Mouse (Mus musculus): ENCODE results near the gene Eya4. TPM values are rescaled to one million over a fixed set of nuclear protein-coding genes. Genes with fewer than 3 reads are reported as not detected.

Gene Eya4
- polyA plus RNA-seq, 1 experiment from 2014 or later, result 9.7 TPM

DNA sequence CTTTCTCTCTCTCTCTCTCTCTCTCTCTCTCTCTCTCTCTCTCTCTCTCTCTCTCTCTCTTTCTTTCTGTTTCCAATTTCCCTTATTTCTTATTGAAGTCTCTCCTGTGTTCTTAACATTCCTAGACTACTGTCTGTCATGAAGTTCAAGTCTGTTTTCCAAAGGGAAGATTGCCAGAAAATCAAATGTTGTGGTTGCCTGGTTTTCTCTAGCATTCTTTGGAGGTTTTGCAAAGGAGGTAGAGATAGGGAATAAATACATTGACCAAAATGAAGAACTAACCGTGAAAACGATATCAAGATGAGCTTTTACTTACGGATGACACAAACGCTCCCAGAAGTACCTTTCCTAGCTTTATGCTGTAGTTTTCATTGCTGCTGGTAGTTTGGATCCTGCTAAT lies 148.0 kb downstream of the Eya4 start:
- Histone ChIP-seq H3K4me2 (replicated peaks; ENCODE audit: low read depth, low read length) (no peak overlapping the region), H3K9me3 (ENCODE audit: low read length) (no peaks in the 10 kb centered on the region), H3K36me3 (ENCODE audit: insufficient read depth, low read length) (no peaks in the 10 kb centered on the region), H3K4me3 (ENCODE audit: low read length) (no peak overlapping the region), H3K27me3 (ENCODE audit: insufficient read depth, low read length) (no peaks in the 10 kb centered on the region), H3K4me1 (ENCODE audit: insufficient read depth, low read length) (peaks cover 2% of the 10 kb centered on the region), H3K9ac (replicated peaks; ENCODE audit: low read length) (no peak overlapping the region), H3K27ac (ENCODE audit: low read length) (no peak overlapping the region)
- 91% methylated on average over 4 of the region's 4 CpGs for WGBS
- ATAC-seq (ENCODE audit: low FRiP score, low TSS enrichment), result no peak

DNA sequence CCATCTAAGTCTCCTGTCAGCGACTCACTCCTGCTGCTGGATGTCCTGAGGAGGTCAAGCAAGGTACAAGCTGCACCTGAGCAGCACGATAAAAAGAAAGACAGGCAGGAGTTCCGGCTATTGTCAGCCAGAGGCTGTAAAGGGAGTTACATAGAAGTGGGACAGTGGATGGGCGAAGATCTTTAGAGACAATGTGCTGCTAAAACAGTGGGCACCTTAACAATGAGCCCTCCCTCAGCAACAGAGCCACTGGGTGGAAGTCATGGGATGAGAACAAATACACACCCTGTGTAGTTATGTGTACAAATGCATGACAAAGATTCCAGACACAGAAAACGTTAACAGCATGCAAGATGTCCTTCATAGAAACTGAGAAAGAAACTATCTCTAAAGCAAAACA lies 152.3 kb downstream of the Eya4 start:
- no peak overlapping the region for H3K4me3 ChIP-seq (ENCODE audit: low read length)
- H3K27ac ChIP-seq (ENCODE audit: low read length), result no peak overlapping the region
- no peaks in the 10 kb centered on the region for H3K9me3 ChIP-seq (ENCODE audit: low read length)
- no peaks in the 10 kb centered on the region for H3K27me3 ChIP-seq (ENCODE audit: insufficient read depth, low read length)
- H3K36me3 ChIP-seq (ENCODE audit: insufficient read depth, low read length), result no peaks in the 10 kb centered on the region
- WGBS, result 78% methylated on average over 5 of the region's 5 CpGs
- H3K4me1 ChIP-seq (ENCODE audit: insufficient read depth, low read length), result peaks cover 14% of the 10 kb centered on the region
- no peak overlapping the region for H3K4me2 ChIP-seq (replicated peaks; ENCODE audit: low read depth, low read length)
- H3K9ac ChIP-seq (replicated peaks; ENCODE audit: low read length), result no peak overlapping the region
- ATAC-seq (ENCODE audit: low FRiP score, low TSS enrichment), result no peak

DNA sequence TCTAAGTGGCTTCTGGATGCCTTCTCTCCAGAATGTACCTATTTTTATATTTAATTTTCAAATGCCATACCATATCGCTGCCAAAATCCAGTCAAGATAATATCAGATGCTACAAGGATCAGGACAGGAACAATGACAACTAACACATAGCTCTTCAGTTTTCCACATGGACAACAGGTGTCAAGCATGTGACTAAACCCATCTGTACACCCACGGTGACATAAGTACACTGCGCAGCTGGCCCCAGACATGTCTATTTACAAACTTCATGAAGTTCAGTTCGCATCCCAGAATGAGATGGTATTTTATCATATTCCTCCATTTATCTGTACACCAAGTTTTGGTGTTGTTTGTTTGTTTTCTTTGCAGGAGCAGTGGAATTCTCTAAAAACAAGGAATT lies 154.2 kb downstream of the Eya4 start:
- Histone ChIP-seq H3K27me3 (ENCODE audit: insufficient read depth, low read length) (no peaks in the 10 kb centered on the region), H3K4me1 (ENCODE audit: insufficient read depth, low read length) (peaks cover 14% of the 10 kb centered on the region), H3K4me3 (ENCODE audit: low read length) (no peak overlapping the region), H3K4me2 (replicated peaks; ENCODE audit: low read depth, low read length) (no peak overlapping the region), H3K36me3 (ENCODE audit: insufficient read depth, low read length) (no peaks in the 10 kb centered on the region), H3K27ac (ENCODE audit: low read length) (no peak overlapping the region), H3K9ac (replicated peaks; ENCODE audit: low read length) (no peak overlapping the region), H3K9me3 (ENCODE audit: low read length) (no peaks in the 10 kb centered on the region)
- 87% methylated on average over 4 of the region's 4 CpGs for WGBS
- ATAC-seq (ENCODE audit: low FRiP score, low TSS enrichment), result no peak

DNA sequence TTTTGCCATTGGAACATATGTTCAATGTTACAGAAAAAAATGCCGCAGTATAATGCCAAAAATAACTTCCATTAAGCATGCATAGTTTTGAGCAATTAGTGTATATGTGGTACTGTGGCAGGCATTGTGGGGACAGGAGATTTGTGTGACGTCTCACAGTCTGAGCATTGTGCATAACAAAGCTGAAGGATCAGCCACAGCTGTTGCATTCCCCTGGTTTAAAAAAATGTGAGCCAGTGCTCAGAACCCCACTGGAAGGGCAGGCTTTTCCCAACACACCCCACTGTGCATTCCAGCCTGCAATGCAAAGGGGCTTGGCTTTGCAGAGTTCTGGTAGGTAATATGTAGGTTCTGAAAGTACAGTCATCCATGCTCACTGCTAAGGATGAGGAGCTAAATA lies 155.2 kb downstream of the Eya4 start:
- Histone ChIP-seq H3K4me3 (ENCODE audit: low read length) (no peak overlapping the region), H3K9ac (replicated peaks; ENCODE audit: low read length) (no peak overlapping the region), H3K27ac (ENCODE audit: low read length) (peak overlapping the region; percentile 37), H3K36me3 (ENCODE audit: insufficient read depth, low read length) (no peaks in the 10 kb centered on the region), H3K4me2 (replicated peaks; ENCODE audit: low read depth, low read length) (no peak overlapping the region), H3K4me1 (ENCODE audit: insufficient read depth, low read length) (peaks cover 14% of the 10 kb centered on the region), H3K27me3 (ENCODE audit: insufficient read depth, low read length) (no peaks in the 10 kb centered on the region), H3K9me3 (ENCODE audit: low read length) (no peaks in the 10 kb centered on the region)
- peak; percentile 85; the same call in 1 of the 2 replicates for ATAC-seq (ENCODE audit: low FRiP score, low TSS enrichment)
- WGBS, result 55% methylated on average over 2 of the region's 2 CpGs

DNA sequence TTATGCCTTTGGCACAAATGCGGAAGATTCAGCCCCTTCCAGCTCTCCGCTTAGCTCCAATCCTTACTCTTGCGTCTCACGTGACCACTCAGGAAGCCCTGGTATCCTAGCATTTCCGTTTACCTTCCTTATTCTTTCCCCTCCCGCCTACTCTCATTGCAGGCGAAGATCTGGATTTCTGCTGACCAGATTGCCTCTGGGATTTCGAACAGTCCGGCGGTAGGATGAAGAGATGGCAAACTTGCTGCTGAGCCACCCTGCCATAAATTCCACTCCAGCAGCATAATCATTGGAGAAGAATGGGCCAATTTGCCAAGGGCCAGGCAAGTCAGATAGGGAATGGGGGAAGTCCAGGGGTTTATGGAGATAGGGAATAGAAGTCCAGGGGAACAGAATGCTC lies 160.8 kb downstream of the Eya4 start:
- Histone ChIP-seq H3K4me1 (ENCODE audit: insufficient read depth, low read length) (peaks cover 7% of the 10 kb centered on the region; the same call in 1 of the 2 replicates), H3K4me3 (ENCODE audit: low read length) (no peak overlapping the region), H3K4me2 (replicated peaks; ENCODE audit: low read depth, low read length) (no peak overlapping the region), H3K27ac (ENCODE audit: low read length) (no peak overlapping the region), H3K9me3 (ENCODE audit: low read length) (no peaks in the 10 kb centered on the region), H3K9ac (replicated peaks; ENCODE audit: low read length) (no peak overlapping the region), H3K36me3 (ENCODE audit: insufficient read depth, low read length) (no peaks in the 10 kb centered on the region), H3K27me3 (ENCODE audit: insufficient read depth, low read length) (no peaks in the 10 kb centered on the region)
- WGBS, result 81% methylated on average over 10 of the region's 10 CpGs
- no peak for ATAC-seq (ENCODE audit: low FRiP score, low TSS enrichment)

DNA sequence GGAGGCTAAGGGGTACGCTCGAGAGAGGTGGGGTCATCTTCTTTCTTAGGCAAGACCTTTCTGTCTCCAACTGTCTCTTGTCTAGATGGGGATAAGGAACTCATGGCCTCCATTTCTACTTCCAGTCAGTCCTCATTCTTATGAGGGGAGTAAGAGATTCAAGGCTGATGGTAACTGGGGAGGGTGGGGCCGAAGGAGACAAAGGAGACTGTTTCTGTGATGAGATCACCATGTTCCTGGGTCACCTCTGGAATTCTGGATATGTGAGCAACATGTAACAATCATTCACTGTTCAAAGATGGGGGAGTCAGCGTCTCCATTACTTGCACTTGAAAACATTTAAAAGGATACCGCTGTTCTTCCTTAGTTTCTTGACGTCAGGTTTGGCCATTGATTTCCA lies 165.2 kb downstream of the Eya4 start:
- no peak overlapping the region for H3K4me3 ChIP-seq (ENCODE audit: low read length)
- no peaks in the 10 kb centered on the region for H3K27me3 ChIP-seq (ENCODE audit: insufficient read depth, low read length)
- no peak overlapping the region for H3K27ac ChIP-seq (ENCODE audit: low read length)
- no peak overlapping the region for H3K9ac ChIP-seq (replicated peaks; ENCODE audit: low read length)
- no peak for ATAC-seq (ENCODE audit: low FRiP score, low TSS enrichment)
- no peak overlapping the region for H3K4me2 ChIP-seq (replicated peaks; ENCODE audit: low read depth, low read length)
- H3K36me3 ChIP-seq (ENCODE audit: insufficient read depth, low read length), result no peaks in the 10 kb centered on the region
- WGBS, result 87% methylated on average over 6 of the region's 6 CpGs
- H3K4me1 ChIP-seq (ENCODE audit: insufficient read depth, low read length), result peaks cover 1% of the 10 kb centered on the region
- 0 out of 2 replicates have a peak, but pooled peaks cover 4% of the 10 kb centered on the region for H3K9me3 ChIP-seq (ENCODE audit: low read length)

DNA sequence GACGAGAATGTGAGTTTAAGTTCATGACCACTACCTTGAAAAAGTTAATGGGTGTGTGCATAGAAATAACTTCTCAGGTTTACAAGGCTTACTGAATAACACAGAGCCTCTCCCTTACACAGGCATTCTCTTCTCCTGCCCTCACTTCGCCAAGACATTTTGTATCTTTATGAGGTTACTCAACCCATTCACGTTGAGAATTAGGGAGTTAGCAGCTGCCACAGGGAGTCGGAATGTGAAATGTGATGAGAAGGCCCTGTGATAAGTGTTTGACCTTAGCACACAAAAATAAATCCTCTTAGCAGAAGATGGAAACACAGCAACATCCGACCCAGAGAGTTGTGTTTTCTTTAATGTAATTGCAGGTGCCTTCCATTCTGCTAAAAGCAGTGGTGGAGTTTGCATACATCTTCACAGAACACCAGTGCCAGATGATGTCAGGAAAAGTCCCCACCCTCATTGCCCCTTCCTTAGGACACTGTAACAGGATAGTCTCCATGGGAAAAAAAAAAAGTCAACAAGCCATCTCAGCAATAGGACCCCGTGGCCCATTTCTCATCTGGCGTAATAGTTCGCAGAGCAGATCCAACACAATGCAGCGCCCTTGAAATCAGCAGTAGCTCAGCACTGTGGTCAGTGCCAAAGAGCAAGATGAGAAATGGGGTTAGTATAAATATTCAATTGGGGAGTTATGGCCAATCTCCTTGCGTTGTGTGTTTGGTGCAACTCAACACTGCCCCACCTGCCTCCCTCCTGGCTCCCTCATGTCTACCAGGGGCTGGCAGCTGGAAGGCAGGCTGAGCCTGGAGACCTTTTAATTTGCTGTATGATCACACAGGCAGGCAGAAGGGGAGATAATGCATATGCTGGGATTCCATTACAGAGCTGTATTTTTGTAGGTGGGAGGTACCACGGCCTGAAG lies 168.8 kb downstream of the Eya4 start:
- 29% methylated on average over 11 of the region's 11 CpGs for WGBS
- 0 out of 2 replicates have a peak, but pooled peaks cover 4% of the 10 kb centered on the region for H3K9me3 ChIP-seq (ENCODE audit: low read length)
- ATAC-seq (ENCODE audit: low FRiP score, low TSS enrichment), result peak; percentile 79
- no peak overlapping the region for H3K4me3 ChIP-seq (ENCODE audit: low read length)
- no peak overlapping the region for H3K9ac ChIP-seq (replicated peaks; ENCODE audit: low read length)
- no peaks in the 10 kb centered on the region for H3K36me3 ChIP-seq (ENCODE audit: insufficient read depth, low read length)
- H3K27ac ChIP-seq (ENCODE audit: low read length), result peak overlapping the region; percentile 54; the same call in 1 of the 2 replicates
- H3K4me1 ChIP-seq (ENCODE audit: insufficient read depth, low read length), result peaks cover 30% of the 10 kb centered on the region
- no peak overlapping the region for H3K4me2 ChIP-seq (replicated peaks; ENCODE audit: low read depth, low read length)
- no peaks in the 10 kb centered on the region for H3K27me3 ChIP-seq (ENCODE audit: insufficient read depth, low read length)

DNA sequence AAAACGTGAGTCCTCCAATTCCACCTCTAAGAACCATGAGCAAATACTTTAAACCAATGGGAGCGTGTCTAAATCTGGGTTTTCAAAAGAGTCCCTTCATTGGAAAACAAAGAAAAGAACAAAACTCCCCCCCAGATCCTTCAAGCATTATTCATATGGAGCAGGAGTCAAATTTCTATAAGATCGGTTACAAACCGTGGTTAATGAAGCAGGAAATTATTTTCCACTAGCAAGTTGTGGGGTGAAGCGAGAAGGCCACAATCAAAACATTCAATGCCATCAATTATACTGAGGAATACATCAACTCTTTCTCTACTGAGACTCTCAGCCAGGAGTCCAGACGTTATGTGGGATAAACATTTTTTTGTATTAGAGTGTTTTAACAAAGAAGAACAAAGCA lies 171.3 kb downstream of the Eya4 start:
- 0 out of 2 replicates have a peak, but pooled peaks cover 4% of the 10 kb centered on the region for H3K9me3 ChIP-seq (ENCODE audit: low read length)
- no peak overlapping the region for H3K4me3 ChIP-seq (ENCODE audit: low read length)
- no peak overlapping the region for H3K4me2 ChIP-seq (replicated peaks; ENCODE audit: low read depth, low read length)
- H3K36me3 ChIP-seq (ENCODE audit: insufficient read depth, low read length), result no peaks in the 10 kb centered on the region
- peak; percentile 35; the same call in 1 of the 2 replicates for ATAC-seq (ENCODE audit: low FRiP score, low TSS enrichment)
- H3K27me3 ChIP-seq (ENCODE audit: insufficient read depth, low read length), result no peaks in the 10 kb centered on the region
- peaks cover 37% of the 10 kb centered on the region for H3K4me1 ChIP-seq (ENCODE audit: insufficient read depth, low read length)
- no peak overlapping the region for H3K9ac ChIP-seq (replicated peaks; ENCODE audit: low read length)
- peak overlapping the region; percentile 82 for H3K27ac ChIP-seq (ENCODE audit: low read length)
- 14% methylated on average over 6 of the region's 6 CpGs for WGBS

DNA sequence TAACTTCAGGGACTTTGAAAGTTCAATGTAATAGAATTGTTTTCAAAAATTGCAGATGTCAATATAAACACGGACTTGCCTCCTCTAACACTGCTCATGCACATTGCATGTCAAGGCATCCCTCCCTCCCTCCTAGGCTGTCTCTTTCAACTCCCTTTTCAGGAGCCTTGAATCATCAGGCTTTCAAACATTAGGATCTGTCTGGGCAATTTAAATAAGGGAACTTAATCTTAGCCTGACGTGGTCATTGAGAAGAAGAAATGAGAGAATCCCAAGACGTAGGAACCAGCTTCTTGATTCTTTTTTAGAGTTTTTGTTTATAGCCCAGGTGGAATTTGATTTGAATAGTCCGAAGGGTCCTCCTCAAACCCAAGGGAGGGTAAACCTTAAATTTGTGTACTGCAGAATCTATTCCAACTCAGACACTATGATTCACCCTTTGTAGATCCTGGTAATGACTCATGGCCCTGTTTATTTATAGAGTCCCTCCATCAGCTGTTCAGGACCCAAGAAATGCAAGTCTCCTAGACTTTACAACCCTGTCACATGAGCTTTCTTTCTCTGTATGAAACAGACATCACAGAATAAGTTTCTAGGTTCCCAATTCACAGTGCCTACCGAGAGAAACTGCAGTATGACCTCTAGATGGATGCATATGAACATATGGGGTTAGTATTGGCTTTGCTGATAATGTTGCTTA lies 173.1 kb downstream of the Eya4 start:
- Histone ChIP-seq H3K4me1 (ENCODE audit: insufficient read depth, low read length) (peaks cover 37% of the 10 kb centered on the region), H3K9ac (replicated peaks; ENCODE audit: low read length) (no peak overlapping the region), H3K9me3 (ENCODE audit: low read length) (no peaks in the 10 kb centered on the region), H3K27ac (ENCODE audit: low read length) (peak overlapping the region; percentile 70), H3K36me3 (ENCODE audit: insufficient read depth, low read length) (no peaks in the 10 kb centered on the region), H3K27me3 (ENCODE audit: insufficient read depth, low read length) (no peaks in the 10 kb centered on the region), H3K4me3 (ENCODE audit: low read length) (no peak overlapping the region), H3K4me2 (replicated peaks; ENCODE audit: low read depth, low read length) (peak overlapping the region; percentile 29; the same call in 1 of the 2 replicates)
- ATAC-seq (ENCODE audit: low FRiP score, low TSS enrichment), result no peak
- 54% methylated on average over 5 of the region's 5 CpGs for WGBS

Measured in kidney, embryonic 16.5 days (tissue).